Mouse (Mus musculus) activated CD4-positive, CD25-positive, alpha-beta regulatory T cell, adult 4 months (primary cell): ENCODE measurements around the gene Olfr392. TPM values are rescaled to one million over a fixed set of nuclear protein-coding genes. Genes with fewer than 3 reads are reported as not detected.

Experiments used
- ATAC-seq: one replicate; pipeline ENCODE4 v1.8.0; 2017
- polyA plus RNA-seq, 2 experiments: library from polyadenylated mRNA; unstranded; fragments of 100-300 nt; shearing (Covaris generic); gene quantifications; one replicate each; pipeline ENCODE4 v1.2.1; 2017

The Olfr392 gene
- polyA plus RNA-seq = under 1 TPM in 1 of 2 experiments, not detected in 1; 0.20 TPM

- ATAC-seq = no peak
Measured at GRCm38 (mm10) chr11:73816949-73817348, at the start of gene Olfr392. Gene Olfr392, minus strand, starts transcription at chr11:73817049.

GRCm38 (mm10) chr11:73851354-73851753 lies 34.5 kb upstream of the Olfr392 start, which contains the start of gene Olfr393:
Gene Olfr393, minus strand, starts transcription at chr11:73851454.
- ATAC-seq = no peak

- no peak for ATAC-seq
Measured at GRCm38 (mm10) chr11:73802952-73803351, 13.9 kb downstream of the Olfr392 start, which contains the start of gene Olfr391-ps. Gene Olfr391-ps, minus strand, starts transcription at chr11:73803052.

GRCm38 (mm10) chr11:73782664-73783063 lies 34.2 kb downstream of the Olfr392 start, which contains the start of gene Olfr390:
Gene Olfr390, plus strand, starts transcription at chr11:73782964.
- no peak for ATAC-seq

- no peak for ATAC-seq
Measured at GRCm38 (mm10) chr11:73780613-73781012, 36.2 kb downstream of the Olfr392 start, which contains the start of gene Olfr389. Gene Olfr389, minus strand, starts transcription at chr11:73780713.

Other genes with a start within 250 kb of the Olfr392 start
- gene Olfr385, start 224.0 kb downstream of the Olfr392 start, polyA plus RNA-seq = not detected
- not detected for gene Olfr384, start 218.5 kb downstream of the Olfr392 start, polyA plus RNA-seq
- not detected for gene Zfp735, start 128.3 kb downstream of the Olfr392 start, polyA plus RNA-seq
- gene Olfr389, start 36.3 kb downstream of the Olfr392 start, polyA plus RNA-seq = not detected
- gene Olfr390, start 34.1 kb downstream of the Olfr392 start, polyA plus RNA-seq = not detected
- gene Olfr391-ps, start 14.0 kb downstream of the Olfr392 start, polyA plus RNA-seq = not detected
- not detected for gene Olfr393, start 34.4 kb upstream of the Olfr392 start, polyA plus RNA-seq
- not detected for gene Olfr394, start 73.7 kb upstream of the Olfr392 start, polyA plus RNA-seq
- not detected for gene Olfr395, start 92.2 kb upstream of the Olfr392 start, polyA plus RNA-seq
- not detected for gene Olfr23, start 119.6 kb upstream of the Olfr392 start, polyA plus RNA-seq
- gene Olfr397, start 143.8 kb upstream of the Olfr392 start, polyA plus RNA-seq = not detected
- under 1 TPM in 1 of 2 experiments, not detected in 1; 0.07 TPM for gene Olfr398, start 173.4 kb upstream of the Olfr392 start, polyA plus RNA-seq
- under 1 TPM; 0.42 to 0.48 TPM for gene Olfr139, start 239.5 kb upstream of the Olfr392 start, polyA plus RNA-seq
- not detected for gene Olfr399, start 239.6 kb upstream of the Olfr392 start, polyA plus RNA-seq